Mouse (Mus musculus) limb, embryonic 14.5 days (tissue): Measurements from ENCODE around the gene Tagln2. TPM values are rescaled to one million over a fixed set of nuclear protein-coding genes. Genes with fewer than 3 reads are reported as not detected.

Source experiments
- ATAC-seq: fragments of 200-750 bp; cut with Nextera tagmentation; 2 replicates; pipeline ENCODE4 v1.8.0; 2017; ENCODE audit warnings: low read depth, moderate number of reproducible peaks, moderate TSS enrichment; ENCODE audit not compliant: low FRiP score
- DNase-seq: peaks from one replicate; pipeline ENCODE4 v3.0.0-alpha.2; 2015; ENCODE audit warnings: low spot score
- H3K27ac ChIP-seq: fragments of 300-500 bp; sonication (generic); replicated peaks from 2 replicates; pipeline ENCODE4 v1.5.1; 2014; ENCODE audit warnings: low read depth, mild to moderate bottlenecking, low read length, moderate library complexity, mixed read lengths
- H3K27me3 ChIP-seq: fragments of 300-500 bp; sonication (generic); 2 replicates; pipeline ENCODE4 v1.6.1; 2014; ENCODE audit warnings: low read length, mixed read lengths; ENCODE audit not compliant: control insufficient read depth, insufficient read depth
- H3K36me3 ChIP-seq: fragments of 300-500 bp; sonication (generic); 2 replicates; pipeline ENCODE4 v1.6.1; 2014; ENCODE audit warnings: mild to moderate bottlenecking, low read length, moderate library complexity, mixed read lengths; ENCODE audit not compliant: control insufficient read depth, insufficient read depth
- H3K4me1 ChIP-seq: fragments of 300-500 bp; sonication (generic); 2 replicates; pipeline ENCODE4 v1.6.1; 2014; ENCODE audit warnings: antibody characterized with exemption, low read length, mixed read lengths; ENCODE audit not compliant: control insufficient read depth, insufficient read depth
- H3K4me2 ChIP-seq: fragments of 300-500 bp; sonication (generic); replicated peaks from 2 replicates; pipeline ENCODE4 v1.6.1; 2014; ENCODE audit warnings: low read depth, mild to moderate bottlenecking, low read length, moderate library complexity; ENCODE audit not compliant: severe bottlenecking
- H3K4me3 ChIP-seq: fragments of 300-500 bp; sonication (generic); replicated peaks from 2 replicates; pipeline ENCODE4 v1.5.1; 2014; ENCODE audit warnings: low read length
- H3K9ac ChIP-seq: fragments of 300-500 bp; sonication (generic); 2 replicates; pipeline ENCODE4 v1.6.1; 2014; ENCODE audit warnings: mild to moderate bottlenecking, low read depth, low read length, moderate library complexity; ENCODE audit not compliant: severe bottlenecking
- H3K9me3 ChIP-seq: fragments of 300-500 bp; sonication (generic); 2 replicates; pipeline ENCODE4 v1.6.1; 2016; ENCODE audit warnings: low read length; ENCODE audit not compliant: control insufficient read depth
- POLR2A ChIP-seq: fragments of 200-500 bp; IDR thresholded peaks from 2 replicates; pipeline ENCODE4 v1.8.0; 2012; ENCODE audit warnings: inconsistent platforms, mild to moderate bottlenecking, moderate library complexity, borderline replicate concordance; ENCODE audit not compliant: insufficient read depth, insufficient read length; ENCODE audit errors: extremely low read depth
- WGBS: fragments of 180-500 bp; shearing (Covaris S2); extraction: QIAGEN DNeasy Blood & Tissue Kit; methylation state at CpG from one replicate; pipeline ENCODE4 v1.1.7; 2014; 5-methylcytosine and 5-hydroxymethylcytosine counted together
- polyA plus RNA-seq, 2 experiments: library from polyadenylated mRNA; depleted of rRNA in 1 of 2; stranded (reverse) in 1 of 2; unstranded in 1 of 2; fragments of >200 nt; fragmentation: Nextera tagmentation in 1 of 2; extraction: Ambion mirVana in 1 of 2; gene quantifications; 2 replicates each; pipeline versions ENCODE4 v1.2.1 to v1.2.3; 2012 to 2014

Tagln2 gene
- polyA plus RNA-seq, 2 experiments = 134 to 155 TPM

- H3K27me3 ChIP-seq = no peaks in the 10 kb centered on the region
- H3K36me3 ChIP-seq = no peaks in the 10 kb centered on the region
- no peak overlapping the region for H3K27ac ChIP-seq
- 28% methylated on average over 4 of the region's 4 CpGs for WGBS
- no peak for TF ChIP-seq POLR2A
- ATAC-seq = no peak
- no peak overlapping the region for H3K4me2 ChIP-seq
- no peak overlapping the region for H3K9ac ChIP-seq
- DNase-seq = no peak
- no peaks in the 10 kb centered on the region for H3K4me1 ChIP-seq
- no peaks in the 10 kb centered on the region for H3K9me3 ChIP-seq
- no peak overlapping the region for H3K4me3 ChIP-seq
These were observed 44.4 kb upstream of the Tagln2 start for GRCm38 (mm10) chr1:172455416-172455815.

- Histone ChIP-seq H3K9ac (no peak overlapping the region), H3K27ac (no peak overlapping the region), H3K9me3 (no peaks in the 10 kb centered on the region), H3K4me1 (no peaks in the 10 kb centered on the region), H3K27me3 (no peaks in the 10 kb centered on the region), H3K36me3 (no peaks in the 10 kb centered on the region), H3K4me2 (no peak overlapping the region), H3K4me3 (no peak overlapping the region)
- TF ChIP-seq POLR2A = no peak
- DNase-seq (no peak), ATAC-seq (no peak)
- 64% methylated on average over 7 of the region's 7 CpGs for WGBS
These were observed 43.7 kb upstream of the Tagln2 start for GRCm38 (mm10) chr1:172456001-172456677.

- WGBS = 96% methylated on average over 3 of the region's 3 CpGs
- no peak for TF ChIP-seq POLR2A
- no peak overlapping the region for H3K4me2 ChIP-seq
- no peak for ATAC-seq
- no peak for DNase-seq
- no peak overlapping the region for H3K9ac ChIP-seq
- no peaks in the 10 kb centered on the region for H3K27me3 ChIP-seq
- H3K9me3 ChIP-seq = no peaks in the 10 kb centered on the region
- H3K4me3 ChIP-seq = no peak overlapping the region
- H3K4me1 ChIP-seq = no peaks in the 10 kb centered on the region
- no peaks in the 10 kb centered on the region for H3K36me3 ChIP-seq
- no peak overlapping the region for H3K27ac ChIP-seq
These were observed 42.7 kb upstream of the Tagln2 start for GRCm38 (mm10) chr1:172457196-172457595.

GRCm38 (mm10) chr1:172458041-172458440 lies 41.8 kb upstream of the Tagln2 start:
- Histone ChIP-seq H3K4me2 (no peak overlapping the region), H3K4me1 (no peaks in the 10 kb centered on the region), H3K27ac (no peak overlapping the region), H3K9me3 (no peaks in the 10 kb centered on the region), H3K27me3 (no peaks in the 10 kb centered on the region), H3K36me3 (no peaks in the 10 kb centered on the region), H3K4me3 (no peak overlapping the region), H3K9ac (no peak overlapping the region)
- DNase-seq = no peak
- no peak for TF ChIP-seq POLR2A
- ATAC-seq = no peak
- 81% methylated on average over 3 of the region's 3 CpGs for WGBS

- Histone ChIP-seq H3K9me3 (no peaks in the 10 kb centered on the region), H3K4me1 (no peaks in the 10 kb centered on the region), H3K27me3 (no peaks in the 10 kb centered on the region), H3K4me2 (no peak overlapping the region), H3K9ac (no peak overlapping the region), H3K27ac (no peak overlapping the region), H3K36me3 (no peaks in the 10 kb centered on the region), H3K4me3 (no peak overlapping the region)
- no peak for TF ChIP-seq POLR2A
- WGBS = 45% methylated on average over 2 of the region's 2 CpGs
- DNase-seq (no peak), ATAC-seq (no peak)
These were observed 38.2 kb upstream of the Tagln2 start for GRCm38 (mm10) chr1:172461602-172462001.

- no peaks in the 10 kb centered on the region for H3K9me3 ChIP-seq
- no peak overlapping the region for H3K9ac ChIP-seq
- no peaks in the 10 kb centered on the region for H3K36me3 ChIP-seq
- H3K27me3 ChIP-seq = no peaks in the 10 kb centered on the region
- no peak overlapping the region for H3K27ac ChIP-seq
- no peak overlapping the region for H3K4me3 ChIP-seq
- WGBS = 65% methylated on average over 3 of the region's 3 CpGs
- H3K4me1 ChIP-seq = no peaks in the 10 kb centered on the region
- DNase-seq = no peak
- TF ChIP-seq POLR2A = no peak
- no peak overlapping the region for H3K4me2 ChIP-seq
- ATAC-seq = no peak
These were observed 37.3 kb upstream of the Tagln2 start for GRCm38 (mm10) chr1:172462534-172462933.
